Mouse (Mus musculus) embryonic facial prominence, embryonic 12.5 days (tissue): ENCODE results near the gene AC161166.1. TPM values are rescaled to one million over a fixed set of nuclear protein-coding genes. Genes with fewer than 3 reads are reported as not detected.

Experiments
- ATAC-seq: fragments of 200-750 bp; cut with Nextera tagmentation; 2 replicates; pipeline ENCODE4 v1.8.0; 2017; ENCODE audit not compliant: insufficient number of reproducible peaks, insufficient read depth, low FRiP score, low TSS enrichment
- H3K27ac ChIP-seq: fragments of 300-500 bp; sonication (generic); 2 replicates; pipeline ENCODE4 v1.5.1; 2016; ENCODE audit warnings: mild to moderate bottlenecking
- H3K27me3 ChIP-seq: fragments of 300-500 bp; sonication (generic); 2 replicates; pipeline ENCODE4 v1.6.1; 2016; ENCODE audit warnings: mild to moderate bottlenecking, moderate library complexity
- H3K36me3 ChIP-seq: fragments of 300-500 bp; sonication (generic); 2 replicates; pipeline ENCODE4 v1.6.1; 2016; ENCODE audit warnings: mild to moderate bottlenecking
- H3K4me1 ChIP-seq: fragments of 300-500 bp; sonication (generic); 2 replicates; pipeline ENCODE4 v1.6.1; 2016
- H3K4me2 ChIP-seq: fragments of 300-500 bp; sonication (generic); replicated peaks from 2 replicates; pipeline ENCODE4 v1.6.1; 2016; ENCODE audit warnings: mild to moderate bottlenecking, moderate library complexity
- H3K4me3 ChIP-seq: fragments of 300-500 bp; sonication (generic); 2 replicates; pipeline ENCODE4 v1.5.1; 2016; ENCODE audit warnings: mild to moderate bottlenecking
- H3K9ac ChIP-seq: fragments of 300-500 bp; sonication (generic); 2 replicates; pipeline ENCODE4 v1.6.1; 2016; ENCODE audit warnings: mild to moderate bottlenecking, moderate library complexity
- H3K9me3 ChIP-seq: fragments of 300-500 bp; sonication (generic); 2 replicates; pipeline ENCODE4 v1.6.1; 2016; ENCODE audit warnings: mild to moderate bottlenecking, moderate library complexity
- WGBS: fragments of 180-500 bp; shearing (Covaris S2); methylation state at CpG from one replicate; pipeline ENCODE4 v1.1.7; 2016; 5-methylcytosine and 5-hydroxymethylcytosine counted together
- polyA plus RNA-seq: library from polyadenylated mRNA; unstranded; fragments of >200 nt; fragmentation: Nextera tagmentation; extraction: Ambion mirVana; gene quantifications from 2 replicates; pipeline ENCODE4 v1.2.1, GENCODE M21; 2016

Gene AC161166.1
- polyA plus RNA-seq, 1 experiment from 2014 or later = 1.3 TPM

- H3K27ac ChIP-seq = no peak overlapping the region
- H3K36me3 ChIP-seq = no peaks in the 10 kb centered on the region
- H3K4me2 ChIP-seq = peak overlapping the region; percentile 98
- peaks cover 24% of the 10 kb centered on the region; the same call in 1 of the 2 replicates for H3K27me3 ChIP-seq
- H3K4me3 ChIP-seq = peak overlapping the region; percentile 66
- WGBS = 4% methylated on average over 17 of the region's 38 CpGs
- ATAC-seq = 0 out of 2 replicates have a peak, but pooled peaks have one; percentile 18
- H3K9me3 ChIP-seq = no peaks in the 10 kb centered on the region
- H3K4me1 ChIP-seq = peaks cover 21% of the 10 kb centered on the region
- peak overlapping the region; percentile 65 for H3K9ac ChIP-seq
Measured at GRCm38 (mm10) chr7:24482208-24483020, 29.8 kb downstream of the AC161166.1 start.

DNA sequence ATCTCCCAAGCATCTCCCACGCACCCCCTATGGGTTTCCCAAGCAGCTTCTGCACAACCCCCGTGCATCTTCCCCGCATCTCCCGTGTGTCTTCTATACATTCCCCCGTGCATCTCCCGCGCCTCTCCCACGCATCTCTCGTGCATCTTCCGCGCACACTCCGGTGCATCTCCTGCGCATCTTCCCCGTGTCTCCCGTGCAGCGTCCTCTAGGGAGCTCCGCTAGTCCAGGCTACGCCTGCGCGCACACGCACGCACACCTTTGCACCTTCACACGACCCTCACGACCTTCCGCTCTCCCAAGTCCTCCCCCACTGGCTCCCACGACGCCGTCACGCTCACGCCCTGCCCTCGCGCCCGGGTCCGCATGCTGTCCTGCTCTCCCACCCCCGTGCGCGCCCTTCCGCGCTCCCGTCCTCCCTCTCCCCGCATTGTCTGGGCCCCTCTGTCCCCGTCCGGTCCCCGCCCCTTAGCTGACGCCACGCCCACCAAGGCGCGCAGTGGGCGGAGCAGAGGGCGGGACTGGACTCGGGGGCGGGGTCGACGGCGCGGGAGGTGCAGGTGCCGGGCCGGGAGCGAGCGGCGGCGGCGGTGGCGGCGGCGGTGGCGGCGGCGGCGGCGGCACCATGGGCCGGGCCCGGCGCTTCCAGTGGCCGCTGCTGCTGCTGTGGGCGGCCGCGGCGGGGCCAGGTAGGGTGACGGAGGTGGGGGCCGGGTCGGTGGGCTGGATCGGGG, 30.6 kb downstream of the AC161166.1 start, which contains the start of gene Cadm4:
TSS of gene Cadm4 (plus strand) at position 550 of the 734 bp plus-strand sequence.
- WGBS = 2% methylated on average over 75 of the region's 83 CpGs
- ATAC-seq = peak; percentile 54
- Histone ChIP-seq H3K9ac (peak within 1 kb of the TSS; percentile 65), H3K4me2 (peak within 1 kb of the TSS; percentile 98), H3K36me3 (no peaks in the 10 kb centered on the region), H3K4me1 (peaks cover 17% of the 10 kb centered on the region), H3K27ac (no peak within 1 kb of the TSS; the same call in 1 of the 2 replicates), H3K27me3 (peaks cover 24% of the 10 kb centered on the region; the same call in 1 of the 2 replicates), H3K4me3 (peak within 1 kb of the TSS; percentile 66), H3K9me3 (no peaks in the 10 kb centered on the region)

- Histone ChIP-seq H3K4me2 (peak overlapping the region; percentile 98), H3K27me3 (peaks cover 24% of the 10 kb centered on the region; the same call in 1 of the 2 replicates), H3K4me1 (peaks cover 13% of the 10 kb centered on the region), H3K9me3 (no peaks in the 10 kb centered on the region), H3K36me3 (no peaks in the 10 kb centered on the region), H3K4me3 (peak overlapping the region; percentile 66), H3K27ac (no peak overlapping the region), H3K9ac (peak overlapping the region; percentile 65)
- ATAC-seq = peak; percentile 35; the same call in 1 of the 2 replicates
- WGBS = 13% methylated on average over 14 of the region's 14 CpGs
Measured at GRCm38 (mm10) chr7:24480986-24481473, 31.2 kb downstream of the AC161166.1 start.

- Histone ChIP-seq H3K36me3 (no peaks in the 10 kb centered on the region), H3K9me3 (no peaks in the 10 kb centered on the region), H3K4me1 (peaks cover 13% of the 10 kb centered on the region), H3K4me2 (peak overlapping the region; percentile 98; the same call in 1 of the 2 replicates), H3K27me3 (peaks cover 18% of the 10 kb centered on the region; the same call in 1 of the 2 replicates), H3K4me3 (peak overlapping the region; percentile 66; the same call in 1 of the 2 replicates), H3K27ac (no peak overlapping the region), H3K9ac (no peak overlapping the region)
- 59% methylated on average over 18 of the region's 18 CpGs for WGBS
- no peak for ATAC-seq
Measured at GRCm38 (mm10) chr7:24480121-24480941, 31.9 kb downstream of the AC161166.1 start.

DNA sequence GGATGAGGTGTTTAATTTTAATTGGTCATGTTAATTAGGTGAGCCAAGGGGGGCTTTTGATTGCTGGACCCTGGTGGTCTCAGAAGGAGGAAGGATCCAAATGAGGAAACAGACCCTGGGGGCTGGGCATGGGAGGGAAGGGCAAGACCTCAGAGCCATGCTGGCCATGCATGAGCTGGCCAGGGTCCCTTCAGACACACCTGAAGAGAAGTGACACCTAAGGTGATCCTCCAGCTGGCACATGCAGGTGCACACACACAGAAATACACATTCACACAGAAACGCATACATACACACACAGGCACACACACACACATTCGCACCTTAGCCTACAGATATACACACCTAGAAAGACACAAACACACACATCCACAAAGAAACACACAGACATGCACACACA, 32.6 kb downstream of the AC161166.1 start:
- H3K9me3 ChIP-seq = no peaks in the 10 kb centered on the region
- no peak for ATAC-seq
- H3K4me2 ChIP-seq = no peak overlapping the region
- H3K27ac ChIP-seq = no peak overlapping the region
- peaks cover 14% of the 10 kb centered on the region; the same call in 1 of the 2 replicates for H3K27me3 ChIP-seq
- H3K9ac ChIP-seq = no peak overlapping the region
- WGBS = 93% methylated on average over 2 of the region's 2 CpGs
- H3K36me3 ChIP-seq = no peaks in the 10 kb centered on the region
- no peak overlapping the region for H3K4me3 ChIP-seq
- H3K4me1 ChIP-seq = peaks cover 13% of the 10 kb centered on the region

DNA sequence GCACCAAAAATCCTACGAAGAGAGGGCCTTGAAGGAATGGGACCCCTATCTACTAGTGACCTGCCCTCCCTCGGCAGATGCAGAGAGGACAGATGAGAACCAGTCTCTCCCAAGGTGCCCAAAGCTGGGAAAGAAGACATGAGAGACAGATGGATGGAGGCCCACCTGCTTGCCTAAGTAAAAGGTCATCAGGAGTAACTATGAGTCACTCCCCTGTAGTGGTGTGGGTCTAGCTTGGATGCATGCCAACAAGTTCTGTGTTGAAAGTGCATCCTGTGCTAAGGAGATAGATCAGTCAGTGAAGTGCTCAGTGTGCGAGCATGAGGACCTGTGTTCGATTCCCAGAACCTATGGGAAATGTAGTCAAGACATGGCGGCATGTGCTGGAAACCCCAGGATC, 33.3 kb downstream of the AC161166.1 start:
- 89% methylated on average over 5 of the region's 5 CpGs for WGBS
- H3K9ac ChIP-seq = no peak overlapping the region
- no peak overlapping the region for H3K4me3 ChIP-seq
- no peak overlapping the region for H3K4me2 ChIP-seq
- H3K27me3 ChIP-seq = peaks cover 14% of the 10 kb centered on the region; the same call in 1 of the 2 replicates
- H3K4me1 ChIP-seq = peaks cover 13% of the 10 kb centered on the region
- H3K27ac ChIP-seq = no peak overlapping the region
- no peak for ATAC-seq
- H3K36me3 ChIP-seq = no peaks in the 10 kb centered on the region
- H3K9me3 ChIP-seq = no peaks in the 10 kb centered on the region

- Histone ChIP-seq H3K9me3 (no peaks in the 10 kb centered on the region), H3K4me1 (peaks cover 6% of the 10 kb centered on the region), H3K4me3 (no peak overlapping the region), H3K4me2 (no peak overlapping the region), H3K9ac (no peak overlapping the region), H3K27me3 (0 out of 2 replicates have a peak, but pooled peaks cover 5% of the 10 kb centered on the region), H3K36me3 (no peaks in the 10 kb centered on the region), H3K27ac (no peak overlapping the region)
- no peak for ATAC-seq
- WGBS = 87% methylated on average over 7 of the region's 7 CpGs
Measured at GRCm38 (mm10) chr7:24476856-24477255, 35.4 kb downstream of the AC161166.1 start.

- Histone ChIP-seq H3K9ac (no peak overlapping the region), H3K4me1 (peaks cover 6% of the 10 kb centered on the region), H3K27me3 (0 out of 2 replicates have a peak, but pooled peaks cover 5% of the 10 kb centered on the region), H3K4me3 (no peak overlapping the region), H3K4me2 (no peak overlapping the region), H3K9me3 (no peaks in the 10 kb centered on the region), H3K36me3 (no peaks in the 10 kb centered on the region), H3K27ac (no peak overlapping the region)
- ATAC-seq = no peak
- WGBS = 79% methylated on average over 8 of the region's 8 CpGs
Measured at GRCm38 (mm10) chr7:24476338-24476737, 35.9 kb downstream of the AC161166.1 start.

- Histone ChIP-seq H3K4me1 (no peaks in the 10 kb centered on the region), H3K9ac (no peak overlapping the region), H3K4me2 (0 out of 2 replicates have a peak overlapping the region, but pooled peaks have one; percentile 12), H3K9me3 (no peaks in the 10 kb centered on the region), H3K4me3 (no peak overlapping the region), H3K27ac (no peak overlapping the region), H3K36me3 (no peaks in the 10 kb centered on the region), H3K27me3 (0 out of 2 replicates have a peak, but pooled peaks cover 5% of the 10 kb centered on the region)
- ATAC-seq = no peak
- 25% methylated on average over 21 of the region's 21 CpGs for WGBS
Measured at GRCm38 (mm10) chr7:24474811-24475506, 37.3 kb downstream of the AC161166.1 start.

DNA sequence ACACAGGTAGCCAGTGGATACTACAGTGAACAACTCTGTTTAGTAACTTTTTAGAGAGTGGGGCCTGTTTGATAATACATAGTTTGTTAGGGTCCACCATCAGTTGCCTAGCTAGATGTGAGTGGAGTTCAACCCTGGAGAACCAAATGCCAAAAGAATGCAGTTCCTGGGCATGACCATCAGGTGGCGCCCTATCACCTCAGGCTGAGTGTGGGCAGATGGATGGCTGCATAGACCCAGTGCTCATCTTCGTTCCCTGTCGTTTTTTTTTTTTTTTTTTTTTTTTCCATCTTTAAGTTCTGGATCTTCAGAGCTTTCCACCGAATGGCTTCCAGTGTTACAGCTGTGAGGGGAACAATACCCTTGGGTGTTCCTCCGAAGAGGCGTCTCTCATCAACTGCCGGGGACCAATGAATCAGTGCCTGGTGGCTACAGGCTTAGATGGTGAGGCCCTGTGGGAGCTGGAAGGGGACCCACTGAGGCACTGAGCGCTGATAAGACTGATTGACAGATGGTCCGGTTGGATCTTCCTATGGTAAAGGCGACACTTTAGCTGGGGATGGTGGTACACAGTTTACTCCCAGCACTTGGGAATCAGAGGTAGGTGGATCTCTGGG, 38.2 kb downstream of the AC161166.1 start:
- H3K27me3 ChIP-seq = 0 out of 2 replicates have a peak, but pooled peaks cover 4% of the 10 kb centered on the region
- 46% methylated on average over 10 of the region's 10 CpGs for WGBS
- no peak overlapping the region for H3K4me2 ChIP-seq
- H3K4me3 ChIP-seq = no peak overlapping the region
- H3K4me1 ChIP-seq = no peaks in the 10 kb centered on the region
- H3K36me3 ChIP-seq = no peaks in the 10 kb centered on the region
- ATAC-seq = no peak
- H3K27ac ChIP-seq = no peak overlapping the region
- no peak overlapping the region for H3K9ac ChIP-seq
- H3K9me3 ChIP-seq = 0 out of 2 replicates have a peak, but pooled peaks cover 2% of the 10 kb centered on the region
